Mouse (Mus musculus): ENCODE data around the gene Nop53.

- TF ChIP-seq CTCF (IDR thresholded peaks at IDR 0.05) (no peak), EP300 (IDR thresholded peaks at IDR 0.05) (no peak)
Observed at GRCm38 (mm10) chr7:15952416-15952815, 6.5 kb upstream of the Nop53 start.
